Mouse (Mus musculus): ENCODE measurements around the gene Pglyrp4. TPM values are rescaled to one million over a fixed set of nuclear protein-coding genes. Genes with fewer than 3 reads are reported as not detected.

The Pglyrp4 gene
- polyA plus RNA-seq (2014; fragmentation: Nextera tagmentation; extraction: Ambion mirVana) = not detected in 2 replicates

- ATAC-seq (replicated peaks; ENCODE audit: low FRiP score, low TSS enrichment, low read depth) = no peak
- no peak within 1 kb of the TSS for H3K4me3 ChIP-seq (ENCODE audit: low read depth, low read length)
- 77% methylated on average over 3 of the region's 3 CpGs for WGBS
- H3K9me3 ChIP-seq (ENCODE audit: control insufficient read depth, low read length) = no peaks in the 10 kb centered on the region
- no peaks in the 10 kb centered on the region for H3K4me1 ChIP-seq (replicated peaks; ENCODE audit: control insufficient read depth, insufficient read depth, low read length)
- no peak within 1 kb of the TSS for H3K27ac ChIP-seq (ENCODE audit: low read depth)
- DNase-seq (ENCODE audit: low spot score) = no peak
- H3K36me3 ChIP-seq (ENCODE audit: control insufficient read depth, insufficient read depth, low read length) = no peaks in the 10 kb centered on the region
- H3K9ac ChIP-seq (ENCODE audit: low read length) = no peak within 1 kb of the TSS
- no peaks in the 10 kb centered on the region for H3K27me3 ChIP-seq (replicated peaks; ENCODE audit: control insufficient read depth, insufficient read depth, low read length)
- H3K4me2 ChIP-seq (ENCODE audit: low read length) = no peak within 1 kb of the TSS
Measured at GRCm38 (mm10) chr3:90726606-90727005, at the start of gene Pglyrp4. Gene Pglyrp4, plus strand, starts transcription at chr3:90726906.

GRCm38 (mm10) chr3:90678656-90679055 is 48.0 kb upstream of the Pglyrp4 start:
- H3K4me3 ChIP-seq (ENCODE audit: low read depth, low read length) = no peak overlapping the region
- no peak overlapping the region for H3K9ac ChIP-seq (ENCODE audit: low read length)
- no peaks in the 10 kb centered on the region for H3K36me3 ChIP-seq (ENCODE audit: control insufficient read depth, insufficient read depth, low read length)
- no peaks in the 10 kb centered on the region for H3K27me3 ChIP-seq (replicated peaks; ENCODE audit: control insufficient read depth, insufficient read depth, low read length)
- WGBS = 62% methylated on average over 3 of the region's 3 CpGs
- no peaks in the 10 kb centered on the region for H3K4me1 ChIP-seq (replicated peaks; ENCODE audit: control insufficient read depth, insufficient read depth, low read length)
- DNase-seq (ENCODE audit: low spot score) (no peak), ATAC-seq (replicated peaks; ENCODE audit: low FRiP score, low TSS enrichment, low read depth) (no peak)
- no peak overlapping the region for H3K4me2 ChIP-seq (ENCODE audit: low read length)
- no peak overlapping the region for H3K27ac ChIP-seq (ENCODE audit: low read depth)
- H3K9me3 ChIP-seq (ENCODE audit: control insufficient read depth, low read length) = no peaks in the 10 kb centered on the region

GRCm38 (mm10) chr3:90683929-90684328 is 42.8 kb upstream of the Pglyrp4 start:
- H3K27ac ChIP-seq (ENCODE audit: low read depth) = no peak overlapping the region
- H3K27me3 ChIP-seq (replicated peaks; ENCODE audit: control insufficient read depth, insufficient read depth, low read length) = no peaks in the 10 kb centered on the region
- no peak overlapping the region for H3K4me2 ChIP-seq (ENCODE audit: low read length)
- no peak overlapping the region for H3K9ac ChIP-seq (ENCODE audit: low read length)
- DNase-seq (ENCODE audit: low spot score) (no peak), ATAC-seq (replicated peaks; ENCODE audit: low FRiP score, low TSS enrichment, low read depth) (no peak)
- WGBS = 92% methylated on average over 3 of the region's 3 CpGs
- no peaks in the 10 kb centered on the region for H3K9me3 ChIP-seq (ENCODE audit: control insufficient read depth, low read length)
- no peaks in the 10 kb centered on the region for H3K4me1 ChIP-seq (replicated peaks; ENCODE audit: control insufficient read depth, insufficient read depth, low read length)
- H3K36me3 ChIP-seq (ENCODE audit: control insufficient read depth, insufficient read depth, low read length) = no peaks in the 10 kb centered on the region
- no peak overlapping the region for H3K4me3 ChIP-seq (ENCODE audit: low read depth, low read length)

- Histone ChIP-seq H3K9me3 (ENCODE audit: control insufficient read depth, low read length) (no peaks in the 10 kb centered on the region), H3K4me2 (ENCODE audit: low read length) (no peak overlapping the region), H3K27me3 (replicated peaks; ENCODE audit: control insufficient read depth, insufficient read depth, low read length) (no peaks in the 10 kb centered on the region), H3K27ac (ENCODE audit: low read depth) (no peak overlapping the region), H3K9ac (ENCODE audit: low read length) (no peak overlapping the region), H3K36me3 (ENCODE audit: control insufficient read depth, insufficient read depth, low read length) (no peaks in the 10 kb centered on the region), H3K4me1 (replicated peaks; ENCODE audit: control insufficient read depth, insufficient read depth, low read length) (no peaks in the 10 kb centered on the region), H3K4me3 (ENCODE audit: low read depth, low read length) (no peak overlapping the region)
- DNase-seq (ENCODE audit: low spot score) (no peak), ATAC-seq (replicated peaks; ENCODE audit: low FRiP score, low TSS enrichment, low read depth) (no peak)
- 76% methylated on average over 2 of the region's 2 CpGs for WGBS
Measured at GRCm38 (mm10) chr3:90686835-90687234, 39.9 kb upstream of the Pglyrp4 start.

- Histone ChIP-seq H3K4me1 (replicated peaks; ENCODE audit: control insufficient read depth, insufficient read depth, low read length) (no peaks in the 10 kb centered on the region), H3K36me3 (ENCODE audit: control insufficient read depth, insufficient read depth, low read length) (no peaks in the 10 kb centered on the region), H3K4me2 (ENCODE audit: low read length) (no peak overlapping the region), H3K4me3 (ENCODE audit: low read depth, low read length) (no peak overlapping the region), H3K9ac (ENCODE audit: low read length) (no peak overlapping the region), H3K9me3 (ENCODE audit: control insufficient read depth, low read length) (no peaks in the 10 kb centered on the region), H3K27ac (ENCODE audit: low read depth) (no peak overlapping the region), H3K27me3 (replicated peaks; ENCODE audit: control insufficient read depth, insufficient read depth, low read length) (no peaks in the 10 kb centered on the region)
- ATAC-seq (replicated peaks; ENCODE audit: low FRiP score, low TSS enrichment, low read depth) = no peak
- DNase-seq (ENCODE audit: low spot score) = no peak
- WGBS = 78% methylated on average over 2 of the region's 2 CpGs
Measured at GRCm38 (mm10) chr3:90693496-90693895, 33.2 kb upstream of the Pglyrp4 start.

- Histone ChIP-seq H3K27ac (ENCODE audit: low read depth) (no peak within 1 kb of the TSS), H3K4me1 (replicated peaks; ENCODE audit: control insufficient read depth, insufficient read depth, low read length) (no peaks in the 10 kb centered on the region), H3K9me3 (ENCODE audit: control insufficient read depth, low read length) (no peaks in the 10 kb centered on the region), H3K4me2 (ENCODE audit: low read length) (no peak within 1 kb of the TSS), H3K4me3 (ENCODE audit: low read depth, low read length) (no peak within 1 kb of the TSS), H3K36me3 (ENCODE audit: control insufficient read depth, insufficient read depth, low read length) (no peaks in the 10 kb centered on the region), H3K27me3 (replicated peaks; ENCODE audit: control insufficient read depth, insufficient read depth, low read length) (no peaks in the 10 kb centered on the region), H3K9ac (ENCODE audit: low read length) (no peak within 1 kb of the TSS)
- DNase-seq (ENCODE audit: low spot score) (no peak), ATAC-seq (replicated peaks; ENCODE audit: low FRiP score, low TSS enrichment, low read depth) (no peak)
- WGBS = 74% methylated on average over 3 of the region's 3 CpGs
Measured at GRCm38 (mm10) chr3:90695613-90696012, 31.1 kb upstream of the Pglyrp4 start, which contains the start of gene S100a9. Gene S100a9, minus strand, starts transcription at chr3:90695721.

GRCm38 (mm10) chr3:90702244-90702643 is 24.5 kb upstream of the Pglyrp4 start:
- no peak overlapping the region for H3K9ac ChIP-seq (ENCODE audit: low read length)
- 91% methylated on average over 2 of the region's 2 CpGs for WGBS

GRCm38 (mm10) chr3:90708523-90709202 is 18.0 kb upstream of the Pglyrp4 start:
- DNase-seq (ENCODE audit: low spot score) (no peak), ATAC-seq (replicated peaks; ENCODE audit: low FRiP score, low TSS enrichment, low read depth) (peak; percentile 32; the same call in 1 of the 2 replicates)
- no peak overlapping the region for H3K4me3 ChIP-seq (ENCODE audit: low read depth, low read length)
- WGBS = 21% methylated on average over 4 of the region's 4 CpGs
- H3K9ac ChIP-seq (ENCODE audit: low read length) = no peak overlapping the region
- no peaks in the 10 kb centered on the region for H3K27me3 ChIP-seq (replicated peaks; ENCODE audit: control insufficient read depth, insufficient read depth, low read length)
- H3K9me3 ChIP-seq (ENCODE audit: control insufficient read depth, low read length) = no peaks in the 10 kb centered on the region
- H3K4me2 ChIP-seq (ENCODE audit: low read length) = no peak overlapping the region
- H3K27ac ChIP-seq (ENCODE audit: low read depth) = no peak overlapping the region
- H3K36me3 ChIP-seq (ENCODE audit: control insufficient read depth, insufficient read depth, low read length) = no peaks in the 10 kb centered on the region
- no peaks in the 10 kb centered on the region for H3K4me1 ChIP-seq (replicated peaks; ENCODE audit: control insufficient read depth, insufficient read depth, low read length)

More at GRCm38 (mm10) chr3:90702244-90702643, 24.5 kb upstream of the Pglyrp4 start:
- ATAC-seq (replicated peaks; ENCODE audit: low FRiP score, low TSS enrichment, low read depth) = no peak
- no peak overlapping the region for H3K27ac ChIP-seq (ENCODE audit: low read depth)
- H3K36me3 ChIP-seq (ENCODE audit: control insufficient read depth, insufficient read depth, low read length) = no peaks in the 10 kb centered on the region
- H3K27me3 ChIP-seq (replicated peaks; ENCODE audit: control insufficient read depth, insufficient read depth, low read length) = no peaks in the 10 kb centered on the region
- DNase-seq (ENCODE audit: low spot score) = no peak
- H3K9me3 ChIP-seq (ENCODE audit: control insufficient read depth, low read length) = no peaks in the 10 kb centered on the region
- no peak overlapping the region for H3K4me2 ChIP-seq (ENCODE audit: low read length)
- H3K4me1 ChIP-seq (replicated peaks; ENCODE audit: control insufficient read depth, insufficient read depth, low read length) = no peaks in the 10 kb centered on the region
- no peak overlapping the region for H3K4me3 ChIP-seq (ENCODE audit: low read depth, low read length)

All from intestine, embryonic 14.5 days (tissue).